In genomic region chr5:32922906-32923305, GRCm38 (mm10) we compare ENCODE assay signal across 19 mouse cellular contexts. TPM values are rescaled to one million over a fixed set of nuclear protein-coding genes. Genes with fewer than 3 reads are reported as not detected.
DNase-seq lines count a peak whose midpoint lies in the region; TF ChIP-seq lines count a peak whose summit lies in the region.
"Had no signal": no experiment of that assay in that cellular context is flagged by ENCODE, and none has a peak within 500 bp of the region (broad histone marks: within the 10 kb centered on the region; RNA-seq: fewer than 3 reads in every experiment).

No protein-coding gene starts in this region.

- WGBS in olfactory bulb, adult 2 months: 59% methylated on average over 4 of the region's 4 CpGs

- no peak overlapping the region for H3K4me3 ChIP-seq in left cerebral cortex, adult 2 months
- no peak overlapping the region for H3K4me3 ChIP-seq in olfactory bulb, adult 2 months (ENCODE audit: insufficient read depth, low read depth, low read length)
- H3K4me3 ChIP-seq: embryonic facial prominence, embryonic 10.5 days; embryonic facial prominence, embryonic 12.5 days; erythroblast, embryonic 14.5 days; forebrain, embryonic 10.5 days; forebrain, embryonic 12.5 days had no signal

- peaks cover 5% of the 10 kb centered on the region for H3K4me1 ChIP-seq in olfactory bulb, adult 2 months (ENCODE audit: control insufficient read depth, insufficient read depth, low read length)
- H3K4me1 ChIP-seq: embryonic facial prominence, embryonic 10.5 days; embryonic facial prominence, embryonic 12.5 days; forebrain, embryonic 10.5 days; forebrain, embryonic 12.5 days had no signal

- DNase-seq in left cerebral cortex, adult 2 months (ENCODE audit: extremely low spot score in 1 of 2, low spot score in 2 of 2): no peak
- DNase-seq in left cerebral cortex, postnatal 36 days (ENCODE audit: low spot score in 2 of 2): no peak
- peak; percentile 61 for DNase-seq in brain, adult 2 months (ENCODE audit: low read depth, low spot score)
- no peak for DNase-seq in cerebellum, adult 18-20 months
- no peak for DNase-seq in spleen, postnatal 10 days (ENCODE audit: low spot score in 2 of 2)
- DNase-seq: adrenal gland, adult 8-10 months; adrenal gland, postnatal 14 days; adrenal gland, postnatal 36 days; cerebellum, adult 11 months; cerebellum, adult 2 months; cerebellum, adult 9-10 months; cerebellum, postnatal 10 days; cerebellum, postnatal 25 days had no signal

- H3K27ac ChIP-seq in left cerebral cortex, adult 2 months: peak overlapping the region; percentile 57
- H3K27ac ChIP-seq in olfactory bulb, adult 2 months (ENCODE audit: insufficient read depth, low read depth, low read length): 0 out of 2 replicates have a peak overlapping the region, but pooled peaks have one; percentile 13
- H3K27ac ChIP-seq: embryonic facial prominence, embryonic 10.5 days; embryonic facial prominence, embryonic 12.5 days; forebrain, embryonic 10.5 days; forebrain, embryonic 12.5 days had no signal

- intact Hi-C loops in left cerebral cortex, adult 2 months (cut with DNase I): no loop called here
- intact Hi-C loops in left cerebral cortex, postnatal 36 days (cut with DNase I): no loop called here

- TF ChIP-seq POLR2A in olfactory bulb, adult 2 months (IDR thresholded peaks at IDR 0.05; ENCODE audit: insufficient read depth, low read depth, low read length): no peak

- no peak for TF ChIP-seq CTCF in left cerebral cortex, adult 2 months (IDR thresholded peaks at IDR 0.05)
- TF ChIP-seq CTCF in olfactory bulb, adult 2 months (IDR thresholded peaks at IDR 0.05; ENCODE audit: insufficient read depth, low read depth, low read length): no peak

RNA-seq across cellular contexts. Expression of gene Depdc5, which starts 59.4 kb away (rescaled TPM):
- 10 to 100 TPM; 67.7 to 69.6 TPM for total RNA-seq in left cerebral cortex, adult 2 months (2021)
- total RNA-seq in left cerebral cortex, postnatal 36 days (2021): 10 to 100 TPM; 66.4 to 69.0 TPM
- 384 TPM in 1 of 2 replicates, not detected in the other for polyA plus RNA-seq in olfactory bulb, adult 2 months (2012; ENCODE audit: insufficient read depth, insufficient read length, low replicate concordance, missing spikeins)
